Mouse (Mus musculus): ENCODE results near the gene Cdk18.
A peak's percentile ranks its signal among the peaks of the same experiment; 100 is the strongest.
"Not testable (repeated sequence)": the region's sequence is repeated elsewhere in the genome, so short reads cannot be mapped to it uniquely, and the experiment has no call there.

Gene Cdk18

GRCm38 (mm10) chr1:132139416-132139864 is at the start of gene Cdk18:
Cdk18 (minus strand) TSS chr1:132139684.
- DNase-seq, result peak; percentile 62

GRCm38 (mm10) chr1:132189231-132189630 is 49.7 kb upstream of the Cdk18 start:
- DNase-seq, result no peak

GRCm38 (mm10) chr1:132188442-132189066 is 49.1 kb upstream of the Cdk18 start:
- no peak for DNase-seq

- no peak for DNase-seq
Observed at GRCm38 (mm10) chr1:132186303-132186702, 46.8 kb upstream of the Cdk18 start.

- DNase-seq, result no peak
Observed at GRCm38 (mm10) chr1:132171619-132172018, 32.1 kb upstream of the Cdk18 start.

- no peak for DNase-seq
Observed at GRCm38 (mm10) chr1:132170698-132171097, 31.2 kb upstream of the Cdk18 start.

- DNase-seq, result no peak
Observed at GRCm38 (mm10) chr1:132168115-132168767, 28.8 kb upstream of the Cdk18 start.

- DNase-seq, result no peak
Observed at GRCm38 (mm10) chr1:132165859-132166258, 26.4 kb upstream of the Cdk18 start.

- no peak for DNase-seq
Observed at GRCm38 (mm10) chr1:132164780-132165518, 25.5 kb upstream of the Cdk18 start.

GRCm38 (mm10) chr1:132162618-132163017 is 23.1 kb upstream of the Cdk18 start:
- not testable (repeated sequence) for DNase-seq

GRCm38 (mm10) chr1:132161211-132161880 is 21.9 kb upstream of the Cdk18 start:
- peak; percentile 86 for DNase-seq

GRCm38 (mm10) chr1:132159681-132160080 is 20.2 kb upstream of the Cdk18 start:
- DNase-seq, result no peak

GRCm38 (mm10) chr1:132158741-132159140 is 19.3 kb upstream of the Cdk18 start:
- DNase-seq, result peak; percentile 40

- DNase-seq, result no peak
Observed at GRCm38 (mm10) chr1:132157808-132158207, 18.3 kb upstream of the Cdk18 start.

- peak; percentile 90 for DNase-seq
Observed at GRCm38 (mm10) chr1:132157016-132157781, 17.7 kb upstream of the Cdk18 start.

GRCm38 (mm10) chr1:132155737-132156136 is 16.3 kb upstream of the Cdk18 start:
- DNase-seq, result peak; percentile 70

GRCm38 (mm10) chr1:132153691-132154090 is 14.2 kb upstream of the Cdk18 start:
- no peak for DNase-seq

- DNase-seq, result no peak
Observed at GRCm38 (mm10) chr1:132153086-132153690, 13.7 kb upstream of the Cdk18 start.

- no peak for DNase-seq
Observed at GRCm38 (mm10) chr1:132151908-132152307, 12.4 kb upstream of the Cdk18 start.

GRCm38 (mm10) chr1:132150817-132151601 is 11.5 kb upstream of the Cdk18 start:
- no peak for DNase-seq

- no peak for DNase-seq
Observed at GRCm38 (mm10) chr1:132150171-132150570, 10.7 kb upstream of the Cdk18 start.

Data from cerebellum, adult 11-12 months (tissue).